Mouse (Mus musculus): ENCODE measurements around the gene Efcab5. TPM values are rescaled to one million over a fixed set of nuclear protein-coding genes. Genes with fewer than 3 reads are reported as not detected.

Efcab5 gene
- total and polyA plus RNA-seq, 3 experiments = 0.04 to 0.66 (median 0.53) TPM

- no peak for ATAC-seq (ENCODE audit: extremely low read depth, insufficient number of reproducible peaks, low FRiP score, poor library complexity, severe bottlenecking)
- H3K9me3 ChIP-seq (replicated peaks) = no peaks in the 10 kb centered on the region
These were observed 6.7 kb downstream of the Efcab5 start for GRCm38 (mm10) chr11:77182041-77182440.

DNA sequence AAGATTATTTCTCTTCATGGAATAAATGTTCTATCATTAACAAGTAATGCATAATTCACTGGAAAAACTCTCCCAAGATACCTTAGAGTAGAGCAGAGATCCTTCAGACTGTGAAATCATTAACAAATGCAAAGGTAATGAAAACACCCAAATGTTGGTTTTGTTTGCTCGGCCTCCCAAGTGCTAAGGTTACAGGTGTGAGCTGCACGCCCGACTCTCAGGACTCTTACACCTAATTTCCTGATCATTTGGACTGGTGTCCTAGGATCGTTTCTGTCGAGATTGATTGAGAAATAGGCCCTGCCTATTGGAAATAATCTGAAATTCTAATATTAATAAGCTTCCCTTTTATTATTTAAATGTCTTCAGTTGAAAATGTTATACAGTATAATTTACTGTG, 7.2 kb downstream of the Efcab5 start:
- ATAC-seq (ENCODE audit: extremely low read depth, insufficient number of reproducible peaks, low FRiP score, poor library complexity, severe bottlenecking) = no peak
- no peaks in the 10 kb centered on the region for H3K36me3 ChIP-seq (replicated peaks)
- TF ChIP-seq TAL1 (conservative IDR thresholded peaks at IDR 0.05; ENCODE audit: low read depth, low read length) (no peak), GATA2 (IDR thresholded peaks at IDR 0.05; ENCODE audit: borderline replicate concordance, low read depth, low read length) (no peak), CTCF (IDR thresholded peaks at IDR 0.05; ENCODE audit: low read depth, low read length) (no peak)
- no peak overlapping the region for H3K4me3 ChIP-seq (ENCODE audit: low read depth, low read length)
- no peaks in the 10 kb centered on the region for H3K4me1 ChIP-seq (ENCODE audit: insufficient read depth, low read depth, low read length)
- H3K9me3 ChIP-seq (replicated peaks) = no peaks in the 10 kb centered on the region
- peaks cover 12% of the 10 kb centered on the region; the same call in 1 of the 2 replicates for H3K27me3 ChIP-seq (ENCODE audit: insufficient read depth, low read length)
- DNase-seq (ENCODE audit: low spot score) = no peak

More at GRCm38 (mm10) chr11:77182041-77182440, 6.7 kb downstream of the Efcab5 start:
- H3K36me3 ChIP-seq (replicated peaks) = no peaks in the 10 kb centered on the region
- H3K27me3 ChIP-seq (ENCODE audit: insufficient read depth, low read length) = peaks cover 12% of the 10 kb centered on the region; the same call in 1 of the 2 replicates
- no peak for TF ChIP-seq TAL1 (conservative IDR thresholded peaks at IDR 0.05; ENCODE audit: low read depth, low read length)
- no peak for TF ChIP-seq CTCF (IDR thresholded peaks at IDR 0.05; ENCODE audit: low read depth, low read length)
- no peak for TF ChIP-seq GATA2 (IDR thresholded peaks at IDR 0.05; ENCODE audit: borderline replicate concordance, low read depth, low read length)
- TF ChIP-seq GATA1 (IDR thresholded peaks at IDR 0.05; ENCODE audit: borderline replicate concordance, low read length) = no peak
- no peak for TF ChIP-seq POLR2AphosphoS5 (IDR thresholded peaks at IDR 0.05; ENCODE audit: insufficient replicate concordance, low read depth, low read length)
- no peak overlapping the region for H3K4me3 ChIP-seq (ENCODE audit: low read depth, low read length)
- DNase-seq (ENCODE audit: low spot score) = no peak
- H3K4me1 ChIP-seq (ENCODE audit: insufficient read depth, low read depth, low read length) = no peaks in the 10 kb centered on the region

- peaks cover 14% of the 10 kb centered on the region; the same call in 1 of the 2 replicates for H3K27me3 ChIP-seq (ENCODE audit: insufficient read depth, low read length)
- TF ChIP-seq GATA2 (IDR thresholded peaks at IDR 0.05; ENCODE audit: borderline replicate concordance, low read depth, low read length) (no peak), GATA1 (IDR thresholded peaks at IDR 0.05; ENCODE audit: borderline replicate concordance, low read length) (no peak), CTCF (IDR thresholded peaks at IDR 0.05; ENCODE audit: low read depth, low read length) (no peak), TAL1 (conservative IDR thresholded peaks at IDR 0.05; ENCODE audit: low read depth, low read length) (no peak), POLR2AphosphoS5 (IDR thresholded peaks at IDR 0.05; ENCODE audit: insufficient replicate concordance, low read depth, low read length) (no peak)
- H3K9me3 ChIP-seq (replicated peaks) = no peaks in the 10 kb centered on the region
- H3K4me3 ChIP-seq (ENCODE audit: low read depth, low read length) = no peak overlapping the region
- ATAC-seq (ENCODE audit: extremely low read depth, insufficient number of reproducible peaks, low FRiP score, poor library complexity, severe bottlenecking) (no peak), DNase-seq (ENCODE audit: low spot score) (no peak)
- H3K4me1 ChIP-seq (ENCODE audit: insufficient read depth, low read depth, low read length) = no peaks in the 10 kb centered on the region
- no peaks in the 10 kb centered on the region for H3K36me3 ChIP-seq (replicated peaks)
These were observed 7.9 kb downstream of the Efcab5 start for GRCm38 (mm10) chr11:77180886-77181285.

DNA sequence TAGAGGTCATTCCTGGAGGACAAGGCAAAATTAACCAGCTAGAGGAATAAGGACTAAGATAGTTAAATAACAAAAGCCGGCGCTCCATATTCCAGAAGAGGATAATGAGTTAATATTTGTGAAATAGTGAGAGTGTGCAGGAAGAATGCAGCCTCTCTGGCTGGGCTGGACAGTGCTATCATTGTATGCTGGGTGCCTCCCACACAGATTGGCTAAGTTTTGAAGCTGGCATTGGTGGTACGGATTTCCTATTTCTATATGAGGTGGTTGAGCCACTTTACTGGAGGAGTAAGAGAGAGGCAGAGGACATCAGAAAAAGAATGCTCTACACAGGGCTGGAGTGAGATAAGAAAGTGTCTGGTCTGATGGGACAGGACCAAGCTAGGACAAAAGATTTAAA, 9.0 kb downstream of the Efcab5 start:
- H3K4me3 ChIP-seq (ENCODE audit: low read depth, low read length) = no peak overlapping the region
- no peak for ATAC-seq (ENCODE audit: extremely low read depth, insufficient number of reproducible peaks, low FRiP score, poor library complexity, severe bottlenecking)

GRCm38 (mm10) chr11:77174531-77174930, 14.2 kb downstream of the Efcab5 start:
- Histone ChIP-seq H3K27me3 (ENCODE audit: insufficient read depth, low read length) (peaks cover 38% of the 10 kb centered on the region), H3K4me3 (ENCODE audit: low read depth, low read length) (no peak overlapping the region), H3K36me3 (replicated peaks) (no peaks in the 10 kb centered on the region), H3K4me1 (ENCODE audit: insufficient read depth, low read depth, low read length) (no peaks in the 10 kb centered on the region), H3K9me3 (replicated peaks) (no peaks in the 10 kb centered on the region)
- TF ChIP-seq GATA1 (IDR thresholded peaks at IDR 0.05; ENCODE audit: borderline replicate concordance, low read length) (no peak), TAL1 (conservative IDR thresholded peaks at IDR 0.05; ENCODE audit: low read depth, low read length) (no peak), CTCF (IDR thresholded peaks at IDR 0.05; ENCODE audit: low read depth, low read length) (no peak), POLR2AphosphoS5 (IDR thresholded peaks at IDR 0.05; ENCODE audit: insufficient replicate concordance, low read depth, low read length) (no peak), GATA2 (IDR thresholded peaks at IDR 0.05; ENCODE audit: borderline replicate concordance, low read depth, low read length) (no peak)
- DNase-seq (ENCODE audit: low spot score) (no peak), ATAC-seq (ENCODE audit: extremely low read depth, insufficient number of reproducible peaks, low FRiP score, poor library complexity, severe bottlenecking) (no peak)

More for the DNA sequence above, 9.0 kb downstream of the Efcab5 start:
- DNase-seq (ENCODE audit: low spot score) = no peak
- Histone ChIP-seq H3K27me3 (ENCODE audit: insufficient read depth, low read length) (peaks cover 22% of the 10 kb centered on the region; the same call in 1 of the 2 replicates), H3K4me1 (ENCODE audit: insufficient read depth, low read depth, low read length) (no peaks in the 10 kb centered on the region), H3K9me3 (replicated peaks) (no peaks in the 10 kb centered on the region), H3K36me3 (replicated peaks) (no peaks in the 10 kb centered on the region)
- TF ChIP-seq TAL1 (conservative IDR thresholded peaks at IDR 0.05; ENCODE audit: low read depth, low read length) (no peak), CTCF (IDR thresholded peaks at IDR 0.05; ENCODE audit: low read depth, low read length) (no peak), GATA2 (IDR thresholded peaks at IDR 0.05; ENCODE audit: borderline replicate concordance, low read depth, low read length) (no peak), GATA1 (IDR thresholded peaks at IDR 0.05; ENCODE audit: borderline replicate concordance, low read length) (no peak), POLR2AphosphoS5 (IDR thresholded peaks at IDR 0.05; ENCODE audit: insufficient replicate concordance, low read depth, low read length) (no peak)

DNA sequence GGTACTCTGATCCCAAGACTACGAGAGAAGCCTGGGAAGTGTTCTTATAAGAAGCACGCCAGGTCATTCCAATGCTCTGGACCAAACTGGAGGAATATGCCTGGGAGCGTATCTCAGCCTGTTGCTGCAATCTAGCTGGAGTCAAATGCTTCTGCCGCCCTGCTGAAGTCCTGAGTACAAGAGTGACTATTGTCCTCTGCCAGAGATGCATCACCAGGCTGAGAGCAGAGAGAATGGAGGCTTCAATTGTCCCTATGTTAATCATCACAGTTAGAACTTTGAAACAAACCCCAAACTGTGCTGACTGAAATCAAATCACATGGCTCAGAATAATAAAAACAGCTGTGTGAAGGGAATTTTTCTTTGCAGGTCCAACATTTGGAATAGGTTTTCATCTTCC, 15.0 kb downstream of the Efcab5 start:
- Histone ChIP-seq H3K4me1 (ENCODE audit: insufficient read depth, low read depth, low read length) (no peaks in the 10 kb centered on the region), H3K9me3 (replicated peaks) (no peaks in the 10 kb centered on the region), H3K4me3 (ENCODE audit: low read depth, low read length) (no peak overlapping the region), H3K27me3 (ENCODE audit: insufficient read depth, low read length) (peaks cover 35% of the 10 kb centered on the region), H3K36me3 (replicated peaks) (no peaks in the 10 kb centered on the region)
- DNase-seq (ENCODE audit: low spot score) (no peak), ATAC-seq (ENCODE audit: extremely low read depth, insufficient number of reproducible peaks, low FRiP score, poor library complexity, severe bottlenecking) (no peak)
- no peak for TF ChIP-seq CTCF (IDR thresholded peaks at IDR 0.05; ENCODE audit: low read depth, low read length)
- TF ChIP-seq GATA2 (IDR thresholded peaks at IDR 0.05; ENCODE audit: borderline replicate concordance, low read depth, low read length) = no peak
- TF ChIP-seq TAL1 (conservative IDR thresholded peaks at IDR 0.05; ENCODE audit: low read depth, low read length) = no peak
- TF ChIP-seq POLR2AphosphoS5 (IDR thresholded peaks at IDR 0.05; ENCODE audit: insufficient replicate concordance, low read depth, low read length) = no peak
